Mouse (Mus musculus) erythroblast, embryonic 14.5 days (primary cell): ENCODE results near the gene Tmem211.

ENCODE experiments used
- GATA1 ChIP-seq: IDR thresholded peaks from 2 replicates; pipeline ENCODE4 v1.6.1; 2012; ENCODE audit warnings: low read length, inconsistent platforms, mixed read lengths
- TAL1 ChIP-seq: IDR thresholded peaks from 3 replicates; pipeline ENCODE4 v1.6.1; 2012; ENCODE audit warnings: low read length, inconsistent platforms, mixed read lengths

DNA sequence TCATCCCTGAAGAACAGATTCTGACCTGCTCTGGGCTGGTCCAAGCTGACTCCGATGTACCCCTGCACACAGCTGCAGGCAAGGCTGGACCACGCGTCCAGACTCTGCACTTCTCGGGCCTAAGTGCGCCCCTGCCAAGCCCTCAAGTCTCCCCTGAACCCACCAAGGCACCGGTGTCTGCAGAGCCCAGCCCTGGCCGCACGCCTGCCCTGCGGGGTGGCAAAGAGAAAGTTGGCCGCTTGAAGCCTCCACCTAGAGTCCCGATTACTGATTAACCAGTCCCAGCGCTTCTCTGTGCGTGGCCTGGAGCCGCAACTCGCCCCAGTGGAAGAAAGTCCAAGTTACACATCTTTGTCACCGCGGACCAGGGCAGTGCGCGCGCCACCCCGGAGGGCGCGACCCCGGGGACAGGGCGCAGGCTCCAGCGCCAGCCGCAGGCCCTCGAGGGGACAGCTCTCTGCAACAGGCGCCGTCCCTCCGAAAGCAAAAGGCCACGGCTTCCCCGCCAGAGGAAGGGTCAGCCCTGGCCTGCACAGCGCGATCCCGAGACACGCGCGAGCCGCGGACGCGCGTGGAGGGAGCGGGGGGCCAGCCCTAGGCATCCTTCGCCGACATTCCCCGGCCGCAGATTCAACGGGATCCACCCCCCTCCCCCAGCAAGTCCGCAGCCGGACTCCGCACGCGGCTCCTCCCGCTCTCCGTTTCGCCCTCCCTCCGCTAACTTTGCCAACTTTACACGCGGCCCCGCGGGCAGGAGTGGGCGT, 6.1 kb upstream of the Tmem211 start:
- TF ChIP-seq GATA1 (no peak), TAL1 (no peak)
